Mouse (Mus musculus) spleen, adult 2 months (tissue): Measurements from ENCODE around the gene Gm5431. TPM values are rescaled to one million over a fixed set of nuclear protein-coding genes. Genes with fewer than 3 reads are reported as not detected.

ENCODE experiments used
- DNase-seq, 2 experiments: peaks; one replicate each; pipeline versions ENCODE4 v3.0.0 to v3.0.0-alpha.2; 2012 to 2021; ENCODE audit warnings: low spot score in 2 of 2, low read depth in 1 of 2
- H3K27ac ChIP-seq: fragments of 200-500 bp; 2 replicates; pipeline ENCODE4 v1.5.1; 2012; ENCODE audit warnings: low read length, inconsistent platforms; ENCODE audit not compliant: insufficient read depth
- H3K27me3 ChIP-seq: fragments of 200-500 bp; 2 replicates; pipeline ENCODE4 v1.6.1; 2012; ENCODE audit warnings: mild to moderate bottlenecking, moderate library complexity, low read length, inconsistent platforms; ENCODE audit not compliant: control insufficient read depth, insufficient read depth
- H3K36me3 ChIP-seq: fragments of 200-500 bp; 2 replicates; pipeline ENCODE4 v1.6.1; 2012; ENCODE audit warnings: mild to moderate bottlenecking, low read length, inconsistent platforms; ENCODE audit not compliant: control insufficient read depth, insufficient read depth
- H3K4me1 ChIP-seq: fragments of 200-500 bp; 2 replicates; pipeline ENCODE4 v1.6.1; 2011; ENCODE audit warnings: inconsistent platforms; ENCODE audit not compliant: control insufficient read depth, insufficient read depth, insufficient read length
- H3K4me3 ChIP-seq: fragments of 200-500 bp; 2 replicates; pipeline ENCODE4 v1.5.1; 2011; ENCODE audit warnings: mild to moderate bottlenecking, inconsistent platforms; ENCODE audit not compliant: insufficient read depth, insufficient read length; ENCODE audit errors: extremely low read depth
- CTCF ChIP-seq: fragments of 200-500 bp; IDR thresholded peaks from 2 replicates; pipeline ENCODE4 v1.5.1; 2011; ENCODE audit warnings: mild to moderate bottlenecking, inconsistent platforms; ENCODE audit not compliant: insufficient read depth, insufficient read length, insufficient replicate concordance; ENCODE audit errors: extremely low read depth
- POLR2A ChIP-seq: fragments of 200-500 bp; IDR thresholded peaks from 2 replicates; pipeline ENCODE4 v1.6.1; 2011; ENCODE audit warnings: low read depth, low read length, inconsistent platforms
- WGBS: fragments of 180-500 bp; shearing (Covaris S2); methylation state at CpG from one replicate; pipeline ENCODE4 v1.1.7; 2018; 5-methylcytosine and 5-hydroxymethylcytosine counted together
- polyA plus RNA-seq: library from polyadenylated mRNA; depleted of rRNA; stranded (reverse); fragments of >200 nt; gene quantifications from 2 replicates; pipeline ENCODE4 v1.2.3, GENCODE M21; 2012

Gm5431 gene
- polyA plus RNA-seq, 1 experiment: 0.37 TPM

DNA sequence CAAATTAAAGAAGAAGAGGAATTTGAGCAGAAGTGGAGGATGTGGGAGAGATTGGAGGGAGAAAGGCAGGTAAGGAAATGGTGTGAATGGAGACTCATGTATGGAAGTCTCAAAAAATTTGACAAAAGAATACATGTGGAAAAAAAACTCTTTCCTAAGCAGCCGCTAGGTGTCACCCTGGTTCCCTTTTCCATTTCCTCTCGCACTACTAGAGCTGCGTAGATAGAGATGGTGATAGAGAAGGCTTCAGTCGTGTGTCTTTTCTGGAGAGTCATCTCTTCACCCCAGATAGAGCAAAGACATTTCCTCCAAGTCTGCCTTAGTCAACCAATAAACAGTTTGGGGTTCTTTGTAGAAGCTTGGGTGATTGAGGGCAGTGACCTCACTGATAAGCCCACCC, 27.5 kb downstream of the Gm5431 start:
- Histone ChIP-seq H3K36me3 (no peaks in the 10 kb centered on the region), H3K27ac (no peak overlapping the region), H3K4me1 (peaks cover 7% of the 10 kb centered on the region; the same call in 1 of the 2 replicates), H3K27me3 (no peaks in the 10 kb centered on the region), H3K4me3 (no peak overlapping the region)
- WGBS: under 1% methylated on average over 4 of the region's 4 CpGs
- TF ChIP-seq POLR2A (no peak), CTCF (peak; percentile 43; the same call in 1 of the 2 replicates)
- DNase-seq: peak; percentile 65

DNA sequence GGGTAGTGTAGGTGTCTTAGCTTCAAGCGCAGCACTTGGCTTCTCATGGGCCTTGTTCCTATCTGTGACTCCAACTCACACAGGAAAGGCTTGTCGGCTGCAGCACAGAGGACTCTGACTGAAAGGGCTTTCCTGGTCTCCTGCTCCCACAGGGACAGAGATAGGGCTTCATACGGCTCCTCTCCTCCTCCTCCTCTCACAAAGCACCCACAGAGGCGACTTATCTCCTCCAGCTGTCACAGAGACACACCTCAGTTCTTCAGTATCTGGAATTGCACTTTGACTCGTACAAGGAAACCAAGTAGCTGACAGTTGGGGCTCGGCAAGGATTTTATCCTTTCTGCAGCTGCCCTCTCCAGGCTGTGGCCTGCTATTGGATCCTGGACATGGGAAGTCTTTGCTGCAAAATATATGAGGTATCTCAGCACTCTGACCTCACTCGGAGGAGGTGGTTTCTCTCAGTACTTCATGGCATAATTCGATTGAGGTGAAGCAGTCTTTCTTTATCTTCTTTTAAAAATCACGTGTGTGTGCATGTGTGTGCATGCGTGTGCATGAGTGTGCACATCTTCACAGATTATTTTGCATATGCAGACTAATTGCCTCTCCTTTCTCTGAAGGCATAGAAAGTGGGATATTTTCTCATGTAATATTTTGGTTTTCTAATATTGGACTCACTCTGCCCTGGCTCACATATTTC, 28.3 kb downstream of the Gm5431 start:
- DNase-seq: no peak
- H3K27me3 ChIP-seq: no peaks in the 10 kb centered on the region
- H3K36me3 ChIP-seq: no peaks in the 10 kb centered on the region
- TF ChIP-seq POLR2A: no peak
- no peak for TF ChIP-seq CTCF
- no peak overlapping the region for H3K4me3 ChIP-seq
- WGBS: 75% methylated on average over 10 of the region's 10 CpGs
- peaks cover 7% of the 10 kb centered on the region; the same call in 1 of the 2 replicates for H3K4me1 ChIP-seq
- H3K27ac ChIP-seq: peak overlapping the region; percentile 97

DNA sequence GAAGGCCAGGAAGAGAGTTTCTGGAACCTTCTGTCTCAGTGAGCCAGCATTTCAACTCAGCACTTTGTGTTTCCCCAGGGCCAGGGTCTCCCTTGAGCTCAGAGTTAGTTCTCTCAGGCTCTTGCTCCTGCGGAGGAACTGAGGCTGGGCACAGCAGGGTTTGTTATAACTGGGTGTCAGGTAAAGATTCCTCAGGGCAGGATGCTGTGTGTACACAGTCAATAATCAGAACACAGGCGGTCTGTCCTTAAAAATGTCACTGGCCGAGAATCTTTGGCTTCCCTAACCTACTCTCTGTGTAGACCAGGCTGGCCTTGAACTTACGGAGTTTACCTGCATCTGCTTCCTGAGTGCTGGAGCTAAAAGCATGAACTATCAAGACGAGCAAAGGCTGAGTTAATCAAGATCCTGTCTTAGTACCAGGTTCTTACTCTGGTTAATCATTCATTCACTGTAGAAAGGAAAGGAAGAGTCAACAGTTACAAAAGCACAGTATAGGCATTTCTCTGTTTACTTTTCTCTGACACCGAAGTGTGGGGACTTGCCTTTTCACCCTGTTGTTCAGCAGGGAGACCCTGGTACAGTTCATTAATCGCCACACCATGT, 29.2 kb downstream of the Gm5431 start:
- no peak for TF ChIP-seq POLR2A
- TF ChIP-seq CTCF: no peak
- WGBS: 67% methylated on average over 7 of the region's 7 CpGs
- Histone ChIP-seq H3K36me3 (0 out of 2 replicates have a peak, but pooled peaks cover 2% of the 10 kb centered on the region), H3K27me3 (no peaks in the 10 kb centered on the region), H3K4me3 (no peak overlapping the region), H3K27ac (peak overlapping the region; percentile 97), H3K4me1 (peaks cover 7% of the 10 kb centered on the region; the same call in 1 of the 2 replicates)
- DNase-seq: no peak

DNA sequence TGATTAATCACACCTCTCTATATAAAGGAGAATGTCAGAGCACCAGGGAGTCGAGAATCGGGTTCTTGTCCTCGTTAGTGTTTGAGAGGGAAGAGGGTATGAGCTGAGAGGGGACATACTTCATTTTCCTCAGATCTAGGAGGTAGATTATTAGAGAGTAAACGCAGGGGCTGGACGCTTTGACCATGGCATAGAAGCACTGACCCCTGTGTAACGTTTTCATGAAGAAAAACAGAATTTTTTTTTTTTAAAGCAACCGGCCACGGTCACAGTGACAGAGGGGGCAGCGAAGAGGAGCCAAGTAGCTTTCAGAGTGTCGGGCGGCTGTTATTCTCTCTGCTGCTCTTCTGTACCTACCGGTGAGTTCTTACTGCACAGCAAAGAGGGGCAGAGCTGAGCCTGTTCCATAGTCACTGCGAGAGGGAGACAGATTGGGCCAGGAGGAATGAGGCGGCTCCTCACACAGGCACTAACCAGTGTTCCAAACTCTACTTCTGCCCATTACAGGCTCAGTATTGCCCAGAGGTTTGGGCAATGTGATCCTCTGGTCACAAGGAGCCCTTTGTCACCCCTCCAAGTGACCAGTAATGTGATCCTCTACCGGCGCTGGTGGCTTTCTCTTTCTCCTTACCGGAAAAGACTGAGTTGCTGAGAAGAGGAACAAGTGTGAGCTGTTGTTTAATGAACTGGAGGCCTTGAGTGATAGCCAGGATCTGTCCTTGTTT, 30.0 kb downstream of the Gm5431 start:
- no peaks in the 10 kb centered on the region for H3K27me3 ChIP-seq
- H3K36me3 ChIP-seq: peaks cover 4% of the 10 kb centered on the region
- H3K4me1 ChIP-seq: peaks cover 7% of the 10 kb centered on the region; the same call in 1 of the 2 replicates
- under 1% methylated on average over 17 of the region's 17 CpGs for WGBS
- DNase-seq: no peak
- H3K27ac ChIP-seq: peak overlapping the region; percentile 97
- no peak for TF ChIP-seq CTCF
- peak; percentile 34; the same call in 1 of the 2 replicates for TF ChIP-seq POLR2A
- peak overlapping the region; percentile 63 for H3K4me3 ChIP-seq

DNA sequence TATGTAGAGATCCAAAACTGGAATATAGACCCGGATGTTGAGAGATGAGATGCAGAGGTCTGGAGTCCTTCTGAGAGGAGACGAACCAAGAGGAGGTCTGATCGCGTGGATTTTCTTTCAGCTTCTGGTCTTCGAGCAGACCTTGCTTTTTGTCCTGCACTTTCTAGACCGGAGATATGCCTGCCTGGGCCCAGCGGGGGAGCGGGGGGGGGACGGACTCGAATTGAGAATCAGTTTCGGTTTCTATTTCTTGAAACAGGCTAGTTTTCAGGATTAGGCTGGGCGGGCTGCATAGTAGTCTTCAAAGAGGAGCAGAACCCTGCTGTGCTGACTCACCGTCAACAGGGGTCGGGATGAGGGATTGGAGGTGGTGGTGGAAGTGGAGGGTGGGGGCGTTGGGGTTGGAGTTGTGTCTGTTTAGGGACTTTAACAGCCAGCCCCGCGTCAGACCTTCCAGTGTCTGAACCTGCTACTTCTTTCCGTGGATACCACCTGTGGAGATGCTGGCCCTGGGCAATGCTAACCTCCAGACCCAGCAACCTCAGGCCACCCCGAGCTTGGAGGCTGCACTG, 30.7 kb downstream of the Gm5431 start, which contains the start of gene Irgm1:
Irgm1 (minus strand) TSS at position 483 of the 572 bp plus-strand sequence.
- under 1% methylated on average over 19 of the region's 19 CpGs for WGBS
- Histone ChIP-seq H3K36me3 (peaks cover 11% of the 10 kb centered on the region), H3K4me3 (peak within 1 kb of the TSS; percentile 63), H3K4me1 (peaks cover 7% of the 10 kb centered on the region; the same call in 1 of the 2 replicates), H3K27ac (peak within 1 kb of the TSS; percentile 97), H3K27me3 (no peaks in the 10 kb centered on the region)
- peak; percentile 68 to 76 for DNase-seq
- TF ChIP-seq CTCF (no peak), POLR2A (peak; percentile 8; the same call in 1 of the 2 replicates)

DNA sequence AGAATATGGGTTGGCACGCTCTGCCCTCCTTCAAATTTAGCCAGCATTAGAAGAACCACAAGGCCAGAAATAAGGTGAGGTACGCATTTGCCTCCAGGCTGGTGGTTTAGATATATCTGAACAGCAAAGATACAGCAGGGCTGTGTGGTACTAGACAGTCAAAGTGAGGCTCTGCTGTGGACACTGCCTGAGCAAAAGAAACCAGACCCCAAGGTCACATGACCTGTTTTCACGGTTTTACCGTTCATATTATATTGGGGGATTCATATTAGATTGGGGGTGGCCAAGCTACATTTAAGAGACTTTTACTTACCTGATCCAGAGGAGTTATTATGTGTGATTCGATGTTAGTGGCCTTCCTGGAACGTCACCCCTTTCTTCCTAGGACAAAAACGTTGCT, 31.2 kb downstream of the Gm5431 start:
- under 1% methylated on average over 7 of the region's 7 CpGs for WGBS
- DNase-seq: no peak
- peak overlapping the region; percentile 63 for H3K4me3 ChIP-seq

More for the DNA sequence above, 31.2 kb downstream of the Gm5431 start:
- Histone ChIP-seq H3K4me1 (peaks cover 7% of the 10 kb centered on the region; the same call in 1 of the 2 replicates), H3K27me3 (no peaks in the 10 kb centered on the region), H3K36me3 (peaks cover 16% of the 10 kb centered on the region), H3K27ac (peak overlapping the region; percentile 97)
- TF ChIP-seq POLR2A: no peak
